ENCODE assay signal across 20 mouse cellular contexts in genomic region chr5:21232876-21233275, GRCm38 (mm10).
"Had no signal": no experiment of that assay in that cellular context is flagged by ENCODE, and none has a peak within 500 bp of the region (broad histone marks: within the 10 kb centered on the region; RNA-seq: fewer than 3 reads in every experiment).

No protein-coding gene starts in this region.

- DNase-seq: liver, postnatal 0 days; lung, adult 2 months; lung, postnatal 14 days; lung, postnatal 36 days; retina, postnatal 1 day; right cerebral cortex, adult 18-20 months; right cerebral cortex, postnatal 25 days; right cerebral cortex, postnatal 4 days; spleen, adult 18-20 months; thymus, adult 18-20 months; thymus, postnatal 25 days; thymus, postnatal 4 days had no signal

- H3K4me3 ChIP-seq: liver, embryonic 15.5 days; lung, embryonic 15.5 days; megakaryocyte, embryonic 14.5 days; midbrain, embryonic 13.5 days; midbrain, embryonic 15.5 days; neural tube, embryonic 12.5 days had no signal

- H3K27ac ChIP-seq: liver, embryonic 15.5 days; lung, embryonic 15.5 days; macrophage; midbrain, embryonic 13.5 days; midbrain, embryonic 15.5 days; neural tube, embryonic 12.5 days had no signal

- ATAC-seq: liver, postnatal 0 days; lung, postnatal 0 days; midbrain, embryonic 13.5 days; midbrain, embryonic 15.5 days had no signal

- H3K36me3 ChIP-seq: liver, embryonic 15.5 days; lung, embryonic 15.5 days; midbrain, embryonic 13.5 days; midbrain, embryonic 15.5 days; neural tube, embryonic 12.5 days had no signal

- H3K27me3 ChIP-seq: liver, embryonic 15.5 days; lung, embryonic 15.5 days; megakaryocyte, embryonic 14.5 days; midbrain, embryonic 13.5 days; midbrain, embryonic 15.5 days; neural tube, embryonic 12.5 days had no signal

- H3K4me1 ChIP-seq: liver, embryonic 15.5 days; lung, embryonic 15.5 days; midbrain, embryonic 13.5 days; midbrain, embryonic 15.5 days; neural tube, embryonic 12.5 days had no signal
